Mouse (Mus musculus) heart, postnatal 0 days (tissue): ENCODE measurements at regions not wholly inside any gene's neighbourhood (a gene's known extent, or its start where the extent isn't known, plus 50 kb on each side); places are given as distances from the start of the nearest gene placed in this dataset.
A peak's percentile ranks its signal among the peaks of the same experiment; 100 is the strongest.

Experiments used
- ATAC-seq: fragments of 200-750 bp; cut with Nextera tagmentation; 2 replicates; pipeline ENCODE4 v1.8.0; 2017; ENCODE audit warnings: low read depth, moderate number of reproducible peaks, moderate library complexity; ENCODE audit not compliant: insufficient read depth
- DNase-seq: peaks from one replicate; pipeline ENCODE4 v3.0.0-alpha.2; 2016; ENCODE audit warnings: low spot score
- H3K27ac ChIP-seq: fragments of 300-500 bp; sonication (generic); 2 replicates; pipeline ENCODE4 v1.5.1; 2014; ENCODE audit warnings: low read depth, mild to moderate bottlenecking
- H3K27me3 ChIP-seq: fragments of 300-500 bp; sonication (generic); 2 replicates; pipeline ENCODE4 v1.6.1; 2014; ENCODE audit warnings: low read length, mixed read lengths; ENCODE audit not compliant: control insufficient read depth, insufficient read depth
- H3K36me3 ChIP-seq: fragments of 300-500 bp; sonication (generic); replicated peaks from 2 replicates; pipeline ENCODE4 v1.6.1; 2014; ENCODE audit warnings: low read length, mixed read lengths; ENCODE audit not compliant: control insufficient read depth, insufficient read depth
- H3K4me1 ChIP-seq: fragments of 300-500 bp; sonication (generic); 2 replicates; pipeline ENCODE4 v1.6.1; 2014; ENCODE audit warnings: antibody characterized with exemption; ENCODE audit not compliant: control insufficient read depth, insufficient read depth
- H3K4me2 ChIP-seq: fragments of 300-500 bp; sonication (generic); 2 replicates; pipeline ENCODE4 v1.6.1; 2014; ENCODE audit warnings: low read depth, mild to moderate bottlenecking, low read length, moderate library complexity
- H3K4me3 ChIP-seq: fragments of 300-500 bp; sonication (generic); 2 replicates; pipeline ENCODE4 v1.5.1; 2014; ENCODE audit warnings: low read depth, low read length
- H3K9ac ChIP-seq: fragments of 300-500 bp; sonication (generic); replicated peaks from 2 replicates; pipeline ENCODE4 v1.6.1; 2014; ENCODE audit warnings: low read depth, low read length, mixed read lengths
- H3K9me3 ChIP-seq: fragments of 300-500 bp; sonication (generic); replicated peaks from 2 replicates; pipeline ENCODE4 v1.6.1; 2016; ENCODE audit warnings: low read length; ENCODE audit not compliant: control insufficient read depth
- CTCF ChIP-seq: IDR thresholded peaks from 2 replicates; pipeline ENCODE4 v1.5.1; 2016; ENCODE audit warnings: antibody characterized with exemption, control low read depth, low read depth
- EP300 ChIP-seq: IDR thresholded peaks from 2 replicates; pipeline ENCODE4 v1.6.1; 2016; ENCODE audit warnings: antibody characterized with exemption, low read depth
- WGBS: fragments of 180-500 bp; shearing (Covaris S2); extraction: QIAGEN DNeasy Blood & Tissue Kit; methylation state at CpG from one replicate; pipeline ENCODE4 v1.1.7; 2014; 5-methylcytosine and 5-hydroxymethylcytosine counted together

- ATAC-seq, result peak; percentile 53
- peak; percentile 44 for DNase-seq
- Histone ChIP-seq H3K9me3 (peaks cover 12% of the 10 kb centered on the region), H3K36me3 (no peaks in the 10 kb centered on the region), H3K4me3 (no peak overlapping the region), H3K4me2 (no peak overlapping the region), H3K27me3 (no peaks in the 10 kb centered on the region), H3K4me1 (peaks cover 6% of the 10 kb centered on the region; the same call in 1 of the 2 replicates), H3K27ac (no peak overlapping the region), H3K9ac (no peak overlapping the region)
- TF ChIP-seq CTCF (no peak), EP300 (no peak)
- WGBS, result 29% methylated on average over 6 of the region's 6 CpGs
Measured at GRCm38 (mm10) chr5:132653694-132654300, 110.7 kb upstream of the Auts2 start.

GRCm38 (mm10) chr5:132652201-132652600, 109.1 kb upstream of the Auts2 start:
- H3K9me3 ChIP-seq, result peaks cover 6% of the 10 kb centered on the region
- no peaks in the 10 kb centered on the region for H3K36me3 ChIP-seq
- H3K4me3 ChIP-seq, result no peak overlapping the region
- no peak overlapping the region for H3K4me2 ChIP-seq
- H3K4me1 ChIP-seq, result peaks cover 6% of the 10 kb centered on the region; the same call in 1 of the 2 replicates
- ATAC-seq (no peak), DNase-seq (no peak)
- no peak overlapping the region for H3K27ac ChIP-seq
- 43% methylated on average over 1 of the region's 1 CpGs for WGBS
- no peak for TF ChIP-seq EP300
- TF ChIP-seq CTCF, result no peak
- H3K9ac ChIP-seq, result no peak overlapping the region
- H3K27me3 ChIP-seq, result no peaks in the 10 kb centered on the region

- H3K9ac ChIP-seq, result no peak overlapping the region
- H3K4me3 ChIP-seq, result no peak overlapping the region
- 60% methylated on average over 7 of the region's 7 CpGs for WGBS
- no peak overlapping the region for H3K27ac ChIP-seq
- ATAC-seq (no peak), DNase-seq (no peak)
- H3K4me2 ChIP-seq, result no peak overlapping the region
- H3K36me3 ChIP-seq, result no peaks in the 10 kb centered on the region
- TF ChIP-seq CTCF (no peak), EP300 (no peak)
- H3K9me3 ChIP-seq, result no peaks in the 10 kb centered on the region
- H3K4me1 ChIP-seq, result peaks cover 6% of the 10 kb centered on the region; the same call in 1 of the 2 replicates
- H3K27me3 ChIP-seq, result no peaks in the 10 kb centered on the region
Measured at GRCm38 (mm10) chr5:132649771-132650170, 106.6 kb upstream of the Auts2 start.

GRCm38 (mm10) chr5:132648751-132649150, 105.6 kb upstream of the Auts2 start:
- Histone ChIP-seq H3K4me2 (no peak overlapping the region), H3K4me3 (no peak overlapping the region), H3K9ac (no peak overlapping the region), H3K36me3 (no peaks in the 10 kb centered on the region), H3K4me1 (0 out of 2 replicates have a peak, but pooled peaks cover 2% of the 10 kb centered on the region), H3K9me3 (no peaks in the 10 kb centered on the region), H3K27ac (no peak overlapping the region), H3K27me3 (no peaks in the 10 kb centered on the region)
- no peak for DNase-seq
- ATAC-seq, result no peak
- WGBS, result 37% methylated on average over 2 of the region's 2 CpGs
- no peak for TF ChIP-seq CTCF
- TF ChIP-seq EP300, result no peak

- Histone ChIP-seq H3K9me3 (no peaks in the 10 kb centered on the region), H3K4me1 (no peaks in the 10 kb centered on the region), H3K9ac (no peak overlapping the region), H3K4me3 (no peak overlapping the region), H3K4me2 (no peak overlapping the region), H3K27me3 (no peaks in the 10 kb centered on the region), H3K36me3 (no peaks in the 10 kb centered on the region), H3K27ac (no peak overlapping the region)
- ATAC-seq (no peak), DNase-seq (no peak)
- no peak for TF ChIP-seq CTCF
- TF ChIP-seq EP300, result no peak
- WGBS, result 76% methylated on average over 5 of the region's 5 CpGs
Measured at GRCm38 (mm10) chr5:132644646-132645172, 101.6 kb upstream of the Auts2 start.

GRCm38 (mm10) chr5:132643270-132643669, 100.1 kb upstream of the Auts2 start:
- H3K36me3 ChIP-seq, result no peaks in the 10 kb centered on the region
- DNase-seq, result no peak
- H3K9me3 ChIP-seq, result no peaks in the 10 kb centered on the region; the same call in 1 of the 2 replicates
- WGBS, result 72% methylated on average over 3 of the region's 3 CpGs
- no peak overlapping the region for H3K4me2 ChIP-seq
- TF ChIP-seq CTCF (no peak), EP300 (no peak)
- no peaks in the 10 kb centered on the region for H3K4me1 ChIP-seq
- H3K27ac ChIP-seq, result no peak overlapping the region
- H3K4me3 ChIP-seq, result no peak overlapping the region
- H3K27me3 ChIP-seq, result no peaks in the 10 kb centered on the region
- no peak for ATAC-seq
- H3K9ac ChIP-seq, result no peak overlapping the region
